ENCODE assay signal across 31 mouse cellular contexts in genomic region chr14:86473604-86474003, GRCm38 (mm10).
"Had no signal": no experiment of that assay in that cellular context is flagged by ENCODE, and none has a peak within 500 bp of the region (broad histone marks: within the 10 kb centered on the region; RNA-seq: fewer than 3 reads in every experiment).

No protein-coding gene starts in this region.

- DNase-seq: left cerebral cortex, postnatal 4 days; liver; liver, embryonic 13.5 days; liver, postnatal 0 days; lung, adult 18-20 months; lung, embryonic 14.5 days; lung, postnatal 10 days; lung, postnatal 14 days; lung, postnatal 36 days; lung, postnatal 4 days; midbrain, embryonic 14.5 days had no signal

- H3K9me3 ChIP-seq: limb, embryonic 10.5 days; limb, embryonic 12.5 days; limb, embryonic 13.5 days; limb, embryonic 15.5 days; liver, embryonic 13.5 days; liver, embryonic 15.5 days; lung, embryonic 15.5 days; megakaryocyte, embryonic 14.5 days; midbrain, embryonic 10.5 days; midbrain, embryonic 12.5 days; midbrain, embryonic 13.5 days; midbrain, embryonic 15.5 days; neural tube, embryonic 12.5 days; neural tube, embryonic 13.5 days had no signal

- H3K27ac ChIP-seq: limb, embryonic 10.5 days; limb, embryonic 12.5 days; limb, embryonic 13.5 days; limb, embryonic 15.5 days; liver, embryonic 13.5 days; liver, embryonic 14.5 days; liver, embryonic 15.5 days; lung, embryonic 15.5 days; macrophage; midbrain, embryonic 10.5 days; midbrain, embryonic 12.5 days; midbrain, embryonic 13.5 days; midbrain, embryonic 15.5 days; neural tube, embryonic 12.5 days; neural tube, embryonic 13.5 days had no signal

- H3K4me3 ChIP-seq: limb, embryonic 10.5 days; limb, embryonic 12.5 days; limb, embryonic 13.5 days; limb, embryonic 15.5 days; liver, embryonic 13.5 days; liver, embryonic 15.5 days; lung, embryonic 15.5 days; megakaryocyte, embryonic 14.5 days; midbrain, embryonic 10.5 days; midbrain, embryonic 12.5 days; midbrain, embryonic 13.5 days; midbrain, embryonic 15.5 days; myocyte; neural tube, embryonic 12.5 days; neural tube, embryonic 13.5 days had no signal

- H3K36me3 ChIP-seq: limb, embryonic 10.5 days; limb, embryonic 12.5 days; limb, embryonic 13.5 days; limb, embryonic 15.5 days; liver, embryonic 13.5 days; liver, embryonic 15.5 days; lung, embryonic 15.5 days; midbrain, embryonic 10.5 days; midbrain, embryonic 12.5 days; midbrain, embryonic 13.5 days; midbrain, embryonic 15.5 days; neural tube, embryonic 12.5 days; neural tube, embryonic 13.5 days had no signal

- H3K27me3 ChIP-seq: limb, embryonic 12.5 days; limb, embryonic 13.5 days; limb, embryonic 15.5 days; liver, embryonic 13.5 days; liver, embryonic 15.5 days; lung, embryonic 15.5 days; megakaryocyte, embryonic 14.5 days; midbrain, embryonic 15.5 days; neural tube, embryonic 12.5 days; neural tube, embryonic 13.5 days had no signal

- H3K4me1 ChIP-seq: limb, embryonic 12.5 days; limb, embryonic 13.5 days; limb, embryonic 15.5 days; liver, embryonic 13.5 days; liver, embryonic 15.5 days; lung, embryonic 15.5 days; midbrain, embryonic 10.5 days; midbrain, embryonic 12.5 days; midbrain, embryonic 13.5 days; midbrain, embryonic 15.5 days; neural tube, embryonic 12.5 days; neural tube, embryonic 13.5 days had no signal

- ATAC-seq: liver, postnatal 0 days; lung, postnatal 0 days; midbrain, embryonic 13.5 days; midbrain, embryonic 15.5 days; midbrain, embryonic 16.5 days had no signal

- H3K9ac ChIP-seq: limb, embryonic 12.5 days; limb, embryonic 13.5 days; limb, embryonic 15.5 days; liver, embryonic 13.5 days; liver, embryonic 14.5 days; liver, embryonic 15.5 days; liver, postnatal 0 days; lung, embryonic 14.5 days; lung, embryonic 15.5 days; midbrain, embryonic 12.5 days; midbrain, embryonic 13.5 days; midbrain, embryonic 15.5 days; neural tube, embryonic 12.5 days; neural tube, embryonic 13.5 days had no signal

- H3K4me2 ChIP-seq: limb, embryonic 12.5 days; limb, embryonic 13.5 days; limb, embryonic 15.5 days; liver, embryonic 11.5 days; liver, embryonic 13.5 days; liver, embryonic 15.5 days; lung, embryonic 14.5 days; lung, embryonic 15.5 days; midbrain, embryonic 11.5 days; midbrain, embryonic 12.5 days; midbrain, embryonic 13.5 days; midbrain, embryonic 15.5 days; neural tube, embryonic 12.5 days; neural tube, embryonic 13.5 days had no signal
